Mouse (Mus musculus): ENCODE data around the gene Armcx6. TPM values are rescaled to one million over a fixed set of nuclear protein-coding genes. Genes with fewer than 3 reads are reported as not detected.
"Not testable (repeated sequence)": the region's sequence is repeated elsewhere in the genome, so short reads cannot be mapped to it uniquely, and the experiment has no call there.

The Armcx6 gene
- polyA plus RNA-seq, 1 experiment from 2014 or later: 13.6 TPM

DNA sequence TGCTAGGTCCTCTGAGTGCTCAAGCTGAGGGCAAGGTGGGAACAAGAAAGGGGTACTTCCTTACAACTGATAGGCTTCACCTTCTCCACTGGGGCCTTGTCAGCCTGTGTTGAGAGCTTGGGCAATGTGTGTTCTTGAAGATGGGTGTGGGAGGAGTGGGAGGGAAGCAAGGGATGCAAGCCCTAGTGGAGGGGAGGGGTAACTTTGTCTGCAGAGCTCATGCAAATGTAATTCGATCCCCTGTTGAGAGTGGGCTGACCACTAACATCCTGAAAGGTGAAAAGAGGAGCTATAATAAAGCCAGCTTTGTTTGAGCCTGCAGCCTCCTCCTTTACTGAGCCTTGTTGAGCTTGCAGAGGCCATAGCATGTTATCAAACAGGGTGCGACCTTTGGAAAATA lies 27.5 kb downstream of the Armcx6 start:
- not testable (repeated sequence) for H3K9me3 ChIP-seq (replicated peaks); H3K4me1 ChIP-seq; DNase-seq (ENCODE audit: low spot score); H3K27ac ChIP-seq (replicated peaks); H3K4me3 ChIP-seq
- Histone ChIP-seq H3K27me3 (ENCODE audit: low read depth, poor library complexity, severe bottlenecking) (peaks cover 73% of the 10 kb centered on the region), H3K36me3 (peaks cover 15% of the 10 kb centered on the region)
- 32% methylated on average over 2 of the region's 2 CpGs for WGBS

- Histone ChIP-seq H3K4me1 (peaks cover 12% of the 10 kb centered on the region), H3K27me3 (ENCODE audit: low read depth, poor library complexity, severe bottlenecking) (peaks cover 69% of the 10 kb centered on the region), H3K27ac (replicated peaks) (peak overlapping the region; percentile 91), H3K4me3 (peak overlapping the region; percentile 60), H3K36me3 (peaks cover 15% of the 10 kb centered on the region), H3K9me3 (replicated peaks) (no peaks in the 10 kb centered on the region)
- DNase-seq (ENCODE audit: low spot score): peak; percentile 67
- WGBS: 16% methylated on average over 14 of the region's 14 CpGs
Observed at GRCm38 (mm10) chrX:134718524-134718923, 32.7 kb downstream of the Armcx6 start.

DNA sequence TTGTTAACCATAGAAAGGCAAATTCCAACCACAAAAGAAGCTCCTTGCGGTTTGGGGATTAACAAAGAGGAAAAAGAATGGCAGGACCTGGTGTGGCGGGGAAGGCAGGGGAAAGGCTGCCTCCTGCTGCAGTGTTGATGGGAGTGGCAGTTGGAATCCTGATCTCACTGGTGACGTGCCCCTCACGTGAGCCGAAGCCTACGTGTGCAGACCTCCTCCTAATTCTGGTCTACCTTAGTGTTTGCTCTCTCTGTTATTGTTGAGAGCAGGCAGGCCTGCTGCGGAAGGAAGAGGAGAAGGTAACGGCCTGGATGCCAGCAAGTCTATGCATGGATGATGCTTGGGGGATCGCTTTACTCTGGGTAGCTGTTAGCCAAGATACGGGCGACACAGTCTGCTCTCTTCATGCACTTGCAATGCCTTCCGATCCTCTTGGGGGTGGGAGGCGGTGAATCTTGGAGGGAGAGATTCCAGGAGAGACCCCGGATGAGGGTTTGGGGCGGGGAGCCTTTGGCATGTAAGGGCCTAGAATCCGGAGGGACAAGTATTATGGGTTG lies 33.4 kb downstream of the Armcx6 start, which contains the start of gene Armcx1:
Armcx1 (plus strand) TSS at position 212 of the 557 bp plus-strand sequence.
- no peaks in the 10 kb centered on the region for H3K9me3 ChIP-seq (replicated peaks)
- peak; percentile 80 for DNase-seq (ENCODE audit: low spot score)
- H3K4me3 ChIP-seq: peak within 1 kb of the TSS; percentile 60
- H3K4me1 ChIP-seq: peaks cover 11% of the 10 kb centered on the region
- H3K27me3 ChIP-seq (ENCODE audit: low read depth, poor library complexity, severe bottlenecking): peaks cover 67% of the 10 kb centered on the region
- 11% methylated on average over 16 of the region's 16 CpGs for WGBS
- peak within 1 kb of the TSS; percentile 91 for H3K27ac ChIP-seq (replicated peaks)
- peaks cover 15% of the 10 kb centered on the region for H3K36me3 ChIP-seq

DNA sequence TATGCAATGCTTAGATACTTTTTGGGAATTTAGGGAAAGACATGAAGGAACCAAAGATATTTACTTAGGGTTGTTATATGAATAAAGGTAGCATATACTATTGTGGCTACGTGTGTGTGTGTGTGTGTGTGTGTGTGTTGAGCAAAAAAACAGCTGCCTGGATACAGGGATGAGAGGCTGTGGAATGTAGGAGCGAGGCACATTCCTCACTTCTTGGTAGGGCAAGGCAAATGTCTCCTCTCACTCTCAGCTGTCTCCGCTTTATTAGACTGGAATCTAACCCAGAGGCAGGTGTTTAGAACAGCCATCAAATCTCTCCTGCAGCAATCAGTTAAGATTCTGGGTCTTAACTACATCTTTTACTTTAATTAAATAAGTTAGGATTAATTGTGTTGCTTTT lies 34.4 kb downstream of the Armcx6 start:
- H3K36me3 ChIP-seq: peaks cover 15% of the 10 kb centered on the region
- H3K27ac ChIP-seq (replicated peaks): peak overlapping the region; percentile 91
- peaks cover 59% of the 10 kb centered on the region for H3K27me3 ChIP-seq (ENCODE audit: low read depth, poor library complexity, severe bottlenecking)
- peak; percentile 35 for DNase-seq (ENCODE audit: low spot score)
- peak overlapping the region; percentile 60; the same call in 1 of the 2 replicates for H3K4me3 ChIP-seq
- WGBS: 31% methylated on average over 3 of the region's 3 CpGs
- H3K4me1 ChIP-seq: peaks cover 11% of the 10 kb centered on the region
- H3K9me3 ChIP-seq (replicated peaks): no peaks in the 10 kb centered on the region

Small RNA genes within 50 kb of the gene (microRNA-seq; reads per million reads assigned to microRNA genes)
- not detected for gene Mir7093

Other genes starting within 250 kb of the Armcx6 start
- gene Timm8a1, start 209.6 kb downstream of the Armcx6 start, polyA plus RNA-seq (2016; fragmentation: Nextera tagmentation; extraction: Ambion mirVana): 83.6 and 105 TPM in 2 replicates
- 1.0 and 1.3 TPM in 2 replicates for gene Btk, start 167.8 kb downstream of the Armcx6 start, polyA plus RNA-seq (2016; fragmentation: Nextera tagmentation; extraction: Ambion mirVana)
- 260 and 328 TPM in 2 replicates for gene Rpl36a, start 165.8 kb downstream of the Armcx6 start, polyA plus RNA-seq (2016; fragmentation: Nextera tagmentation; extraction: Ambion mirVana)
- 7.9 and 9.2 TPM in 2 replicates for gene Gla, start 150.3 kb downstream of the Armcx6 start, polyA plus RNA-seq (2016; fragmentation: Nextera tagmentation; extraction: Ambion mirVana)
- gene Hnrnph2, start 150.2 kb downstream of the Armcx6 start, polyA plus RNA-seq (2016; fragmentation: Nextera tagmentation; extraction: Ambion mirVana): 224 and 230 TPM in 2 replicates
- 5.9 and 6.6 TPM in 2 replicates for gene Armcx4, start 64.9 kb downstream of the Armcx6 start, polyA plus RNA-seq (2016; fragmentation: Nextera tagmentation; extraction: Ambion mirVana)
- 44.6 and 50.3 TPM in 2 replicates for gene Armcx1, start 33.5 kb downstream of the Armcx6 start, polyA plus RNA-seq (2016; fragmentation: Nextera tagmentation; extraction: Ambion mirVana)
- gene Armcx3, start 5.2 kb upstream of the Armcx6 start, polyA plus RNA-seq (2016; fragmentation: Nextera tagmentation; extraction: Ambion mirVana): 53.2 and 56.2 TPM in 2 replicates
- 88.7 and 89.5 TPM in 2 replicates for gene Armcx2, start 57.8 kb upstream of the Armcx6 start, polyA plus RNA-seq (2016; fragmentation: Nextera tagmentation; extraction: Ambion mirVana)
- gene Nxf2, start 213.3 kb upstream of the Armcx6 start, polyA plus RNA-seq (2016; fragmentation: Nextera tagmentation; extraction: Ambion mirVana): 0.46 and 0.57 TPM in 2 replicates